Mouse (Mus musculus) spleen, postnatal 4 days (tissue): ENCODE data around the gene Ryr3.

Source experiments
- DNase-seq, 2 experiments: peaks; one replicate each; pipeline ENCODE4 v3.0.0; 2022; ENCODE audit warnings: low spot score in 2 of 2

Ryr3 gene

DNA sequence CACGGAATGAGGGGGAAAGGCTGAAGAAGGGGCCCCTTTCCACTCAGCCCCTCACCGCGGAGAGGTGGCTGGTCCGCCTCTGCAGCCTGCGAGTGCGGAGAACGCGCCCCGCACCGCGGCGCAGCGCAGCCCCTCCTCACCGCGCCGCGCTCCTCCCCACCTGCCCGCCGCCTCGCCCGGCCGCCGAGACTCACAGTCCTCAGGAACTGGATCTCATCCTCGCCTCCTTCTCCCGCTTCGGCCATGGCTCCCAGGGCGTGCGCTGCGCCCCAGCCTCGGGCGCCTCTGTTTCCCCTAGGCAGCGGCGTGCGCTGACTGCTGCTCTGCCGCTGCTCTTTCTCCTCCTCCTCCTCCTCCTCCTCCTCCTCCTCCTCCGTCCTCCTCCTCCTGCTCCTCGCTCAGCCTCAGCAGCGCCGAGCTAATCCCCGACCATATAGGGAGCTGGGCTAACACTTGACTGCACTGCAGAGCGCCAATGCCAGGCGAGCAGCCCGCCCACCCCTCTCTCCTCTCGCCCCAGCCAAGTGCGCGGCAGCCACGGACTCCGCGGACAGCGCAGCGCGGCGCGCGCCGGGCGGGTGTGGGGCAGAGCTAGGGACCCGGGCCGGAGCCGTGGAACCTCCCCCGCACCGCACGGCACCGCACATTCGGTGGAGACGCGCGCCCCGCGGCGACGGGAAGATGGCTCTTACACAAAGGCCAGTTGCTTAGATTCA lies at the start of gene Ryr3:
Gene Ryr3, minus strand, starts transcription at position 351 of the 716 bp plus-strand sequence.
- no peak for DNase-seq

DNA sequence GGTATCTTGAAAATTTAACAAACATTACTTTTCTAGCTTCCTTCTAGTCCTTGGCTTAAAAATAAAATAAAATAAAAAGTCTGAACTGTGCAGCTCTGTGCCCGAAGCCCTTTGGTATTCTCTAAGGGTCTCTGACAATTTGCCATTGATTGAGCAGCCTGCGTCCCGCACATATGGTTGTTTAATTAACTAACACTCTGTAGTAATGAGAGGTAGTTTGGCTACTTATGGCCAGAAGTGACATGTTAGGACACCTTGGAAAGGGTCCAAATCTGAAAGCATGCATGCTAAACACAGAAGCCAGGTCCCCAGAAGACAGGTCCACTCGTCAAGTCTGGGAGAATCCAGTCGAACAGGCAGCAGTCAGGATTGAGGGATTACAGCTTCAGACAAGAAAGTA lies 22.0 kb upstream of the Ryr3 start:
- no peak for DNase-seq

DNA sequence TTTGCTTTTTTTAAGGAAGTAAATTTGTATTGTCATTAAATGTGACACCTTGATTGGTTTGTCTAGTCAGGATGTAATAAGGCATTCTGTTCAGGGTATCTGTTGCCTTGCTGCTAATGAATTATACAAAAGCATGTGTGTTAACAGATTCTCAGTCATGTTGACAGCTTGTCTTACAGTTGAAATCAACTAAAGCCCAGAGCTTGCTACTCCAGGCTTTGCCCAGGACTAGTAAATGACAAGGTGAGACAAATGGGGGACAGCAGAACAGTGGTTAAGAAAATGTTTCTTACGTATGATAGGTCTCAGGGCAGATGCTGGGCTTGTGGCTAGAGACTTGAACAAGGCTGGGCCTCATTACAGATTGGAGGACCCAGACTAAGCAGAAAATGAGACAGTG lies 20.1 kb upstream of the Ryr3 start:
- no peak for DNase-seq

DNA sequence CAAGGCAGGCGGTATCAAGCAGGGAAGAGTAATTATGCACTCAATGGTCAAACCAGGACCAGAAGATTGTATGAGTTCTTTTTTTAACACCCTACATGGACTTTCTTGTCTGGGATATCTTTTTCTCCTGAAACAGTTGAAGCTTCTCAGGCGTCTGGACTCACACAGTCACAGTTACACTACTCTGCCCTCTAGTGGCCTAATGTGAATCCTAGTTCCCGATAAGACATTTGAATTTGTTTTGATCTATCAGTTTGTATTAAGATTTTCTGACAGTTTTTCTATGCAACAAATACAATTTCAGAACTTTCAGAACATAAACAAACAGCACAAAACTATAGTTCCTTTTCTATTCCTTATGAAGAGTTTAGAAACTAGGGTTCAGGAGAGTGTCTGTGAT lies 17.7 kb upstream of the Ryr3 start:
- DNase-seq = no peak

DNA sequence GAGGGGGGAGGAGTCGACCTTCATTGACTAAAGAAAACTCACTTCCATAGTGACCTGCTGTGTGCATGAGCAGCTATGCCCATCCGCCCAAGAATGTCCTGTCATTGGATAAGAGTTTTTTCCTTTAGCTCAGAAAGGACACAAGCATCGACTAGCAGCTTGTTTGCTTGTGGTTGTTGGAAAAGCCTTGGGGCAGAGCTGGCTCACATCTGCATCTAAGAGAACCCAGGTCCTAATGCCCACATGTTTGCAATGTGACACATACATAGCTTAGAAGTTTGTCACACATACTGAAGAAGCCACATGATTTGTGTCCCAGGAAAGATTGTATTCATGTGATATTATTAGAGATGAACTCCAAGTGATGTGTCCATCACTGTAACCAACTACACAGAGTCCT lies 16.5 kb upstream of the Ryr3 start:
- DNase-seq = no peak

DNA sequence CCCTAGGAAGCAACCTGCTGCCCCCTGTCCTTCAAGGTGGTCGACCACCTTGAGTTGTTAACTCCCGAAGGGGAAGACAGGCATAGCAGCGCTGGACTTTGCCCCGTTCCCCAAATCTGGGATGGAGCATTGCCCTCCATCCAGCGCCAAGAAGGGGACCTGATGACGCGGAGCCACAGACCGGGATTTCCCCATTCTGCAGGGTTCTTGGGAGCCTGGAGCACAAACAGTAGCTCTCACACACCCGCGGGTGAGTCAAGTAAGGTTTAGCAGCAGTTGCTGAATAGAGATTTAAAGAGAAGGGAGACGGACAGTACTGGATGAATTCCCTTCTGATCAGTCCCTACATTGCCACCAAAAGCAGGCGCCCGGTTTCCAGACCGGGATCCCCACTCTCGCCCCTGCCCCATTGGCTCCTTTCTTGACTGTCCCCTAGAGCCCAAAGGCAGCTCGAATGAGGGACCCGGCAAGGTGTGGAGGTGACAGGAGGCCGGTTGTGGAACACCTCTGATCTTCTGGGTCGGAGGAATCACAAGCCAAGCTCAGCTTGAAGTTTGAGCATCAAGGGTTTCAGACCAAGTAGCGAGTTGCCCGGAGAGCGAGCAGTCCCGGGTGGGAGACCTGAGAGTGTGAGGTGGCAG lies 671 bp downstream of the Ryr3 start:
- DNase-seq = no peak

DNA sequence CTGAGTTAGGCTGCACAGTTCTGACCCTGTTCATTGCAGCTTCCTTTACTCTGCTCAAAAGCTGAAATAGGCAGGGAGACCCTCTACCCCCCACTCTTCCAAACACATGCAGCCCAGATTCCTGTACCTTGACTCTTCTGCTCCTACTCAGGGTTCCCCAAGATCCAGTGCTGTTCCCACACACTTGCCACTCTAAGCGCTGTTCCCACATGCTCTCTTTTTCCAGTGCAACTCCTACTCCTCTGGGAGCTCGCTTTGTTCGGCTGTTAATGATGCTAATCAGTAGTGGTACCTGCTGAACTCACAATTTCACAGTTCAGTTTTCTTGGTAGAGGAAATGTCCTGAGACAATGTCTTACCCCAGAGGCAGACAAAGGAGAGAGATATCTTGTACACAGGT lies 6.9 kb downstream of the Ryr3 start:
- DNase-seq = no peak

DNA sequence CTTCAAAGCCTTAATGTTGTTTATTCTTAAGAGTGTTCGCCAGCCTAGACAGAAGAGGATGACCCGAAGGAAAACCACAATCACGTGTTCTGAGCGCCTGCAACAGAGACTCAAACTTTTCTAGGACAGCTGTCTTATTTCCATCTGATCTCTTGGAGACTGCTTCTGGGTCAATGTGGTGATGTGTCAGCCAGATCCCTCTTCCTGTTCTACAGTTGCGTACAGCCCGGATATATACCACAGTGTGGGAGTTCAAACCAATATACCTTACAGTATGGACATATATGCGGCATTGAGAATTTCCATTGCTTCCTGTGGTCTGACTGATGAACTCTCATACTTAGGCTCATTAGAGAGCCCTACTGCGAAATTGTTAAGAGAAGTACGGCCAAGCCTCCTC lies 7.6 kb downstream of the Ryr3 start:
- DNase-seq = no peak

DNA sequence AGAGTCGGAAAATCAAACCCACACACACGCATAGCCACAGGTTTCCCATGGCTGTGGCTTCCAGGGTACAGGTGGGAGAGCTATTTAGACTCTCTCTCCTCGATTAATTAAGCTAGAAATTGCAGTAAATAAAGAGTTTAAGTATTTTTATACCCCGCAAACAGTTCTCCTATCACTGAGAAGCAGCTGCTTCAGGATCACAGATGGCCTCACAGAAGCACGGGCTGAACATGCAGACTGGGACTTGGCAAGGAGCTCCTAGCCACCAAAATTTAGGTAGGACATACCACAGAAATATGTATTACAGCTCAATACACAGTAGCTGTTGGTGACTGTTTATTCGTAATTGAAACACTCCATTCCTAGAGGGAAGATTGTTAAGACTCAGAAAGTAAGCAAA lies 14.0 kb downstream of the Ryr3 start:
- no peak for DNase-seq

DNA sequence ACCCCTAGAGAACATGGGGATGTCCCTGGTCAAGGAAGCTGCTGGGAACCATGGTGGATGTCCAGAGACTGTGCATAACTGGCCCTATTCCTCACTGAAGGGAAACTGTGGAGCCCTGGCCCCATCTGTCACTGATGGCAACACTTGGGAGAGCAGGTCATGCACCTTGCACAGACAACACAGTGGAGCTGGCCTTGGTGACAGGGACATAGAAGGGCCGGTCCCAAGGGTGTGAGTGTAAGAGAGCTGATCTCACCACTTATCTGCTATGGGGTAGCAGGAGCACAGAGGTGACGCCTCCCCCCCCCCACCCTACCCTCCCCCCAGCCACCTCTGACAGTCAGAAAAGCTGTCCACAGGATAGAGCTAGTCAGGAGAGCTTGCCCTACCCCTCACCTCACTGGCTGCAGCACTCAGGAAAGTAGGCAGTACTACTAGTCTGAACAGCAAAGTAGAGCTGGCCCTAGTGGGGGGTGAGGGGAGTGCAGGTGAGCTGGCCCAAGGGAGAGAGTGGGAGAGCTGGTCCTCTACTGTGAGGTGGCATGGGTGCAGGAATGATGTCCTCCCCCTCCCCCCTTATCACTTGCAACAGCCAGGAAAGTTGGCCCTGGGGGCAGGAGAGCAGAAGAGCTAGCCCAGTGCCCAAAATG lies 17.7 kb downstream of the Ryr3 start:
- DNase-seq = no peak

DNA sequence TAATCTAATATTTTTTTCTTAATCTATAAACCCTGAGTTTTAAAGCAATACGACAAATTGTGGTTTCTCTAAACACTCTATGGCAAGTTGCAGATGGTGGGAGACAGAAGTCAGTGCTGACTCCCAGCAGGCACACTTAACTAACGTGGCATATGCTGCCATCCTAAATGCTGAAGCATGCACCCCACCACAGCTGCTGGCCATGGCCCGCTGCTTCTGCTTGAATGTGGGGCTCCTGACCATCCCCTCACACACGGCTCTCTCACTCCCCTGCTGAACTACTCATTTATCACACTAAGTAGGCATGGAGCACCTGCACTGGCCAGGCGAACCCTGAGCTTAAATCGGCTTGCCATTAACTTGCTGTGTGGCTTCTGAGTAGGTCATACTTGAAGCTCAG lies 29.7 kb downstream of the Ryr3 start:
- no peak for DNase-seq

DNA sequence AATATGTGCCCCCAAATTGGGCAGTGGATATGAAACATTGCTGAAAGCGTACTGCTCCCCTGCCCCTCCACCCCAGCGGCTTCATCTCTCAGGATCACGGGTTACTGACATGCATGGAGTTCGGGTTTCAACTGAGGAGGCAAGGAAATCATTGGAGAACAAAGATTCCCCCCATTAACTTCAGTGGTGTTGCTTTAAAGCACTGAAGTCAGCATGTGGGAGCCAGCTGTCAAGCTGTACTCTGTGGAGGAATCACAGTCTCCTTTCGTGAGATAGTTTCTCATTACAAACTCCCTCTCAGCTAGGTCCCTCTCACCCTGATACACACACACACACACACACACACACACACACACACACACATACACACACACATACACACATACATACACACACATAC lies 35.2 kb downstream of the Ryr3 start:
- no peak for DNase-seq

DNA sequence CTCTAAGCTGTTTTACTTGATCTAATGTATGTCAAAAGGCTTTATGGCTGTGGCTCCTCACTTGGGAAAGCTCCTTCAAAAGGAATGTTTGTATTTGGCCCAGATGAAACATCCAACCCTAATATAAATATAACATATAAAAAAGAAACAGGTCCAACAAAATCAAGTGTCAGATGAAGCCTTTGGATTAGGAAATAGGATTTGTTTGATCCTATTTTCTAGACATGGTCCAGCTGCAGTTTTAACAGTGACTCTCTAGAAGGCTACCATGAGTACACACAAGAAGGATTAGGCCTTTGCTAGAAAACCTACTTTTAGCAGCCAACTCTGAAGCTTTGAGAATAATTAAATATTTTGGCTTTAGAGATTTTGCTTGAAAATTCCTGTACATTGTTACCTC lies 38.8 kb downstream of the Ryr3 start:
- DNase-seq = no peak

DNA sequence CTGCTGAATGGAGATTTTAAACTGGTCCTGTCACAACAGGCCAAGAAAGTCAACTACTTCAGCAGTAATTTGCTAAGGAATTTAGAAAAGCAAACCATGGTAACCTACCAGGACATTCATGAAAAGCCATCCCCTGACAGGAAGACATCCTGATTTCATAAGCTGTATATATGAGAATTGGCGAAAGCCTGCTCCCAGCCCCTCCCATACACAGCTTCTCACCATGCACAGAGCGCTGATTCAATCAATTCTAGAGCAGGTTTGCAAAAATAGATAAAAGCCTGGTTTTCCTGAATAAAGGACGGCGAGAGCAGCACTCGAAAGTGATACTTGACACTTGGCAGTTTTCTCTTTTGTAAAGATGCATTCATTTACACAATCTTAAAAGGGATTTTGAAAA lies 40.6 kb downstream of the Ryr3 start:
- no peak for DNase-seq

DNA sequence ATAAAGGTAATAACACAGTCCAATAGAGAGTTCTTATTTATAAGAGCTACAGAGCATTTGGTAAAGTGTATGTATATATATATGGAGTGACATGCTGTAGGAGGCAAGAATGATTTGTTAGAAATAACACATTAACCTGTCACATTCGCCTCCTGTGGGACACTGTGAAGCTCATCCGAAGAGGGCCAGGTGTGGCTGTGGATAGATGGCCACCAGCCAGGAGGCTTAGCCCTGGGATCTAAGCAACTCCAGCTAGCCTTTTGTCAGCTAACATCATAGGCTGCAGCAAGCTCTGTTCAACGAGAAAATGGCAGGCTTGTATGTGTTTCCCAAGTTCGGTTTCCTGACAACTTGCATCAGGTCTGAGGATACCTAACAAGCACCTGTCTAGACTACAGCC lies 48.8 kb downstream of the Ryr3 start:
- no peak for DNase-seq

DNA sequence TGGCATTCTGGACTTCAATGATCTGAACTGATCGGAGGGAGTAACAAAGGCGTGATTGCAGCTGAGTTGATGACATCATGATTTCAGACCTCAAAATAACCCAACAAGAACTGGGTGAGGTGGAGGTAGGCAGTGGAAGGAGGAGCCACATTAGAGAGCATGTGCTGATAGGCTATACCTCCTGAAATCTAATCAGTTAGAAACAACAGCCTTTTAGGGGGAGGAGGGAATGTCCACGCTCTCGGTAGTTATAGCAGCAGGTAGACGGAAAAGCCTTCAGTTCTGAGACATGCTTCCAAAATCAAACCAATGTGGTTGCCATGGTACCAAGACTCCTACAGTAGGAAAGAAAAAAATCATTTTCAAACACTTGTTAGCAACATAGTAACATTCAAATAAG lies 55.4 kb downstream of the Ryr3 start:
- DNase-seq = no peak

DNA sequence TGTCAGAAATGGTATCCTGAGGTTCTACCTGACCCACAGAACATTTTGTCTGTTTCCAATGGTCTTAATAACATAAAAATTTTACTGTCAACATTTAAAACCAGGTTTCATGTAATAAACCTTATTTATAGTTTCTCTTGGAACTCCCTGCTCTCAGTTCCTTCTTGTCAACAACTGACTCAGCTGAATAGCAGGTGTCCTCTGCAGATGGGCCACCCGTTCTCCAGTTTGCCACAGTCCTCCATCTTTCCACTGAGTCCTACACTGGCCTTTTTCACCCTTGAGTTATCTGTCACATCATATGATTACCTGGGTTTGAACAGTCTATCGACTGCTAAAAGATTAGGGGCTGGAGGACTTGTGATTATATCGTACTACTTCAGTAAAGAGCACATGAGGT lies 79.1 kb downstream of the Ryr3 start:
- DNase-seq = no peak

DNA sequence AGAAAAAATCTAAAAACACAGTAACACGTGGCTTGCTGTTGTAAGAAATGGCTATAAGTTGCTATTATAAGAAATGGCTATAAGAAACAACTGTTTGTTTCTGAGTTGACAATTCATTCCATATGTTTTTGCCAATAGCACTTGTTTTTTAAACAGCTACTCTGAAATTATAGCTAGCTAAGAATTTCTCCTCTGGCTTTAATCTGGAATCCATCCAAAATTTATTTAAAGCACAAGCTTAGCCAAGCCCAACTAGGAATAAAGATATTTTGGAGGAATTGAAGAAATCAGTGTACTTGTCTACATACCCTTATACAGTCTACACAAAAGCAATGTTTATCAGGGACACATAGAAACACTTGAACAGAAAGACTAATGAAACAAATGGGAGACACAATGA lies 93.4 kb downstream of the Ryr3 start:
- no peak for DNase-seq

DNA sequence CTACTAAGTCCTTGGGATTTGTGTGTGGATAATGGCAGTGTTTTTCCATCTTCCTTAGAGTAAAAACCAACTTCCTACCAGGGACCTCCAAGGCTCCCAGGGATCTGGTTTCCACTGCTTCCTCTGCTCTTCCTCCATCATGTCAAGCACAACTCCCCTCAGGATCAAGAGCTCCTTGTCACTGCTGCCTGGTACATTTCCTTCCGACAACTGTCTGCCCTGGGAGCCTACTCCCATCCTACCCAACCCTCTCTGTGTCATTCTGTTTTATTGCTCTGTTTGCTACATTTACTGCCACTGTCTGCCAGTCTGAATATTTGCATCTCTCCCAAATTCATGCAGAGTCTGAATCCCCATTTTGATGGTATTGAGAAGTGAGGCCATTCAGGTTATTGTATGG lies 97.8 kb downstream of the Ryr3 start:
- DNase-seq = no peak

DNA sequence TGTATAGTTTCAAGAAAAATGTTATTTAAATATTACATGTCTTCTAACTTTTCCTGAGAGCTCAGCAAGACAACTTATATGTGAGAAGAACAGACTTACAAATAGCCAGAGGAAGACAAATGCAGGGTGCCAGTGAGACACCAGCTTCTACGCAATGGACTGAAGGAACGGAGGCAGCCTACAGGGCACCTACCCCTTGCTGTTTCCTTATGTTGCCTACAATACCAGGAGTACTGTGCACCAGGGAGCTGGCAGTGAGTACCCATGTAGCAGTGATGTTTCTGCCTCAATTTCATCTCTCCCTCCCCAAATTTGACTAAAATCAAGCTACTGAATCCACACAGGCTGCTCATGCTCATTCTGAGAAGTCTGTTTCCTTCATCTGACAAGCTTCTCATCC lies 100.1 kb downstream of the Ryr3 start:
- DNase-seq = no peak

DNA sequence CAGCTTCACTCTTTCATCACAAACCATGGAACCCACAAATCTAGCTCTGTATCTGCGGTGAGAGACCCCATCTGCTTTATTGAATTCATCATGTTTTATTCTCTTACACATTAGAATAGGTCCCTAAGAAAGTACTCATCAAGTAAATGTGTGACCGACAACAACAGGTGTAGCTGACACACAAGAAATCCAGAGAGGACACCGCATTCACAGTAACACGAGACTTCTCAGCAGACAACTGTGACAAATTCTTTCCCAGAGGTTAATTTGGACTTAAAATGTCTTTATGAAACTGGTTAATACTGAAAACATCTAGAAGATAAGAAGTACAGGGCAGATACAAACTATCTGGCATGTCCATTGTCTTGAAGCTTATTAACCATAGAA lies 101.0 kb downstream of the Ryr3 start:
- no peak for DNase-seq

DNA sequence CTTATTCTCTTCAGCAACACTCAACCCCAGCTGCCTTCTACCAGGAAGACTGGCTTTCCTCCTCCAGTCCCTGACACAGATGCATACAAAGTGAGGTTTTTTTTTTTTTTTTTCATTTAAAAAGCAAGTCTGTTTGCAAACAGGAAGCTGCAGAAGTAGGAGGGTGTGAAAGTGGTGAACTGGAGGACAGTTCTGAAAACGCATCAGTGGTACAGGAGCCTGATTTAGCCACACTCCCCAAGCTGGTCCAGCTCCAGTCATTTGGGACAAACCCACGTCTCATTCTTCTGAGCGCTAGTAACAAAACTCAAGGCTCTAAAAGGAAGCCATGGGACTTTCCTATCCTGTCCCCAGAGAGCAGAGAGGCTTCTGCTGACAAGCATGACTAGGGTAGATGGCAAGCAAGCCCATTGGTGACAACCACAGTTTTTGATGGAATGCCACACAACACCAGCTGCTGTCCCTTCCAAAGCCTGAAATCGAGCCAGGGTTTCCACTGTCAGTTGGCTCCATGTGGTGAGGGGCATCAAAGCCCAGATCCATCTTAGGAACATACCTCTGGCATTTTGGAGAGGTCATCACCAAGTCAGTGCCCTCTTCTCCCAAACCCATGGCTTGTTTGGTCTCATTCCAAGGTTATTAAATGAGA lies 101.5 kb downstream of the Ryr3 start:
- no peak for DNase-seq

DNA sequence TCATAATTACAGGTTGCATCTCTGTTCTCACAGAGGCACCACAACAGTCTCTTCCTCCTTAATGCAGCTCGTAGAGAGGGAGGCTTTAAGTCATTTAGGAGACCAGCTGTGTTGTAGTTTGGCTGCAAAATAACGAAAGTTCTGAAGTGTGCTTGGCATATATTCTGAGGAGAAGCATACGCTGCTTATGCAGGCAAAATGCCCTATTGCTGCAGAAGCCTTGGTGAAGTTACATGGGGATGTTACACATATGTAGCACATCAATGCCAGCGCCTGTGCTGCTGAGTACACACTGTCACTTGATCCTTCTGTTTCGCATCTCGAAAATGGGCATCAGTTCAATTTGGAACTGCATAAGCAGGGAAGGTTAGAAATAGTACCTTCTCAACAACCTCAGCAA lies 112.3 kb downstream of the Ryr3 start:
- no peak for DNase-seq
